Mouse (Mus musculus): ENCODE measurements around the gene Mmp17.

GRCm38 (mm10) chr5:129578201-129578600 lies 5.8 kb upstream of the Mmp17 start:
- no peak for TF ChIP-seq CTCF (IDR thresholded peaks at IDR 0.05; ENCODE audit: borderline replicate concordance, control insufficient read depth, extremely low read depth, insufficient read depth, low read length, poor library complexity)
- no peak for TF ChIP-seq POLR2A (IDR thresholded peaks at IDR 0.05; ENCODE audit: control insufficient read depth, extremely low read depth, insufficient read depth, low read length, poor library complexity)
